In genomic region chr2:24472677-24473076, GRCm38 (mm10) we compare ENCODE assay signal across 17 mouse cellular contexts. TPM values are rescaled to one million over a fixed set of nuclear protein-coding genes. Genes with fewer than 3 reads are reported as not detected.
DNase-seq lines count a peak whose midpoint lies in the region; ATAC-seq and TF ChIP-seq lines count a peak whose summit lies in the region.
"Had no signal": no experiment of that assay in that cellular context is flagged by ENCODE, and none has a peak within 500 bp of the region (broad histone marks: within the 10 kb centered on the region; RNA-seq: fewer than 3 reads in every experiment).

No protein-coding gene starts in this region.

- H3K27me3 ChIP-seq in forebrain, postnatal 0 days (ENCODE audit: insufficient read depth, low read length): peaks cover 66% of the 10 kb centered on the region
- peaks cover 60% of the 10 kb centered on the region for H3K27me3 ChIP-seq in forebrain, embryonic 16.5 days (replicated peaks; ENCODE audit: control insufficient read depth, insufficient read depth, low read length)
- H3K27me3 ChIP-seq in hindbrain, embryonic 16.5 days (replicated peaks; ENCODE audit: control insufficient read depth, insufficient read depth, low read length): peaks cover 29% of the 10 kb centered on the region
- peaks cover 58% of the 10 kb centered on the region for H3K27me3 ChIP-seq in neural tube, embryonic 11.5 days (ENCODE audit: control insufficient read depth, insufficient read depth, low read length)
- H3K27me3 ChIP-seq in liver, embryonic 11.5 days (replicated peaks; ENCODE audit: control insufficient read depth, insufficient read depth, low read length): peaks cover 69% of the 10 kb centered on the region

- H3K4me2 ChIP-seq in forebrain, postnatal 0 days (ENCODE audit: low read depth): no peak overlapping the region
- no peak overlapping the region for H3K4me2 ChIP-seq in forebrain, embryonic 16.5 days (ENCODE audit: low read length)
- peak overlapping the region; percentile 15; the same call in 1 of the 2 replicates for H3K4me2 ChIP-seq in hindbrain, embryonic 16.5 days (ENCODE audit: low read length)
- 0 out of 2 replicates have a peak overlapping the region, but pooled peaks have one; percentile 17 for H3K4me2 ChIP-seq in neural tube, embryonic 11.5 days (ENCODE audit: low read depth)
- no peak overlapping the region for H3K4me2 ChIP-seq in liver, embryonic 11.5 days
- H3K4me2 ChIP-seq: embryonic facial prominence, embryonic 13.5 days; heart, embryonic 13.5 days; limb, embryonic 15.5 days; stomach, embryonic 15.5 days had no signal

- H3K9me3 ChIP-seq in forebrain, postnatal 0 days (ENCODE audit: low read length): no peaks in the 10 kb centered on the region
- no peaks in the 10 kb centered on the region for H3K9me3 ChIP-seq in forebrain, embryonic 16.5 days (ENCODE audit: control insufficient read depth, low read length)
- no peaks in the 10 kb centered on the region for H3K9me3 ChIP-seq in hindbrain, embryonic 16.5 days (ENCODE audit: control insufficient read depth, low read length)
- no peaks in the 10 kb centered on the region for H3K9me3 ChIP-seq in neural tube, embryonic 11.5 days (ENCODE audit: control insufficient read depth, low read length)
- H3K9me3 ChIP-seq in liver, embryonic 11.5 days (ENCODE audit: control insufficient read depth, low read length): no peaks in the 10 kb centered on the region
- H3K9me3 ChIP-seq: embryonic facial prominence, embryonic 13.5 days; heart, embryonic 13.5 days; limb, embryonic 15.5 days; stomach, embryonic 15.5 days had no signal

- no peaks in the 10 kb centered on the region for H3K4me1 ChIP-seq in forebrain, postnatal 0 days (ENCODE audit: insufficient read depth)
- peaks cover 9% of the 10 kb centered on the region for H3K4me1 ChIP-seq in forebrain, embryonic 16.5 days (replicated peaks; ENCODE audit: control insufficient read depth, insufficient read depth, low read length)
- peaks cover 9% of the 10 kb centered on the region for H3K4me1 ChIP-seq in hindbrain, embryonic 16.5 days (ENCODE audit: control insufficient read depth, insufficient read depth, low read depth, low read length)
- no peaks in the 10 kb centered on the region for H3K4me1 ChIP-seq in neural tube, embryonic 11.5 days (ENCODE audit: control insufficient read depth, insufficient read depth, low read length)
- H3K4me1 ChIP-seq in liver, embryonic 11.5 days (replicated peaks; ENCODE audit: control insufficient read depth, insufficient read depth, low read length): no peaks in the 10 kb centered on the region

- WGBS in forebrain, postnatal 0 days: 3% methylated on average over 11 of the region's 11 CpGs
- WGBS in forebrain, embryonic 16.5 days: 1% methylated on average over 11 of the region's 11 CpGs
- WGBS in hindbrain, embryonic 16.5 days: 8% methylated on average over 11 of the region's 11 CpGs
- 2% methylated on average over 11 of the region's 11 CpGs for WGBS in neural tube, embryonic 11.5 days
- 4% methylated on average over 11 of the region's 11 CpGs for WGBS in liver, embryonic 11.5 days

- H3K4me3 ChIP-seq in forebrain, postnatal 0 days (ENCODE audit: low read depth, low read length): no peak overlapping the region
- H3K4me3 ChIP-seq in forebrain, embryonic 16.5 days (replicated peaks; ENCODE audit: low read length): no peak overlapping the region
- peak overlapping the region; percentile 45 for H3K4me3 ChIP-seq in hindbrain, embryonic 16.5 days (ENCODE audit: low read length)
- peak overlapping the region; percentile 16; the same call in 1 of the 2 replicates for H3K4me3 ChIP-seq in neural tube, embryonic 11.5 days (ENCODE audit: low read depth, low read length)
- H3K4me3 ChIP-seq in liver, embryonic 11.5 days (ENCODE audit: low read depth, low read length): no peak overlapping the region
- H3K4me3 ChIP-seq: embryonic facial prominence, embryonic 13.5 days; heart, embryonic 13.5 days; limb, embryonic 15.5 days; stomach, embryonic 15.5 days had no signal

- no peaks in the 10 kb centered on the region for H3K36me3 ChIP-seq in forebrain, postnatal 0 days (ENCODE audit: insufficient read depth)
- H3K36me3 ChIP-seq in forebrain, embryonic 16.5 days (ENCODE audit: control insufficient read depth, insufficient read depth): no peaks in the 10 kb centered on the region
- H3K36me3 ChIP-seq in hindbrain, embryonic 16.5 days (ENCODE audit: control insufficient read depth, insufficient read depth, low read length): no peaks in the 10 kb centered on the region
- no peaks in the 10 kb centered on the region for H3K36me3 ChIP-seq in neural tube, embryonic 11.5 days (ENCODE audit: control insufficient read depth, insufficient read depth, low read length)
- H3K36me3 ChIP-seq in liver, embryonic 11.5 days (ENCODE audit: control insufficient read depth, insufficient read depth, low read length): no peaks in the 10 kb centered on the region
- H3K36me3 ChIP-seq: embryonic facial prominence, embryonic 13.5 days; heart, embryonic 13.5 days; limb, embryonic 15.5 days; stomach, embryonic 15.5 days had no signal

- no peak overlapping the region for H3K27ac ChIP-seq in forebrain, postnatal 0 days (ENCODE audit: low read depth, low read length)
- H3K27ac ChIP-seq in forebrain, embryonic 16.5 days (ENCODE audit: low read length): no peak overlapping the region
- no peak overlapping the region for H3K27ac ChIP-seq in hindbrain, embryonic 16.5 days (ENCODE audit: low read depth, low read length)
- H3K27ac ChIP-seq in neural tube, embryonic 11.5 days (ENCODE audit: low read depth, low read length): no peak overlapping the region
- H3K27ac ChIP-seq in liver, embryonic 11.5 days (ENCODE audit: low read depth, low read length): no peak overlapping the region
- H3K27ac ChIP-seq: embryonic facial prominence, embryonic 13.5 days; heart, embryonic 13.5 days; limb, embryonic 15.5 days; stomach, embryonic 15.5 days had no signal

- peak; percentile 32 for DNase-seq in forebrain, postnatal 0 days
- DNase-seq in embryo, embryonic 10 days (ENCODE audit: low spot score): peak; percentile 48
- peak; percentile 56 for DNase-seq in neural tube, embryonic 11.5 days (ENCODE audit: low spot score)
- no peak for DNase-seq in liver, embryonic 11.5 days (ENCODE audit: low spot score)
- no peak for DNase-seq in cerebellum, adult 11-12 months
- DNase-seq: adrenal gland, adult 2 months; cerebellum, adult 11 months; layer of hippocampus, postnatal 36 days; lung, postnatal 10 days had no signal

- TF ChIP-seq CTCF in forebrain, postnatal 0 days (IDR thresholded peaks at IDR 0.05; ENCODE audit: low read depth): no peak

- no peak for ATAC-seq in forebrain, postnatal 0 days
- ATAC-seq in forebrain, embryonic 16.5 days: no peak
- ATAC-seq in hindbrain, embryonic 16.5 days: no peak
- ATAC-seq in neural tube, embryonic 11.5 days (ENCODE audit: insufficient read depth, low FRiP score, low TSS enrichment): no peak
- ATAC-seq in liver, embryonic 11.5 days (replicated peaks; ENCODE audit: low FRiP score): no peak
- ATAC-seq in erythroid progenitor cell, adult 5-6 weeks (replicated peaks; ENCODE audit: low FRiP score, poor library complexity, severe bottlenecking): no peak
- ATAC-seq: intestine, embryonic 16.5 days had no signal

- no peak overlapping the region for H3K9ac ChIP-seq in forebrain, postnatal 0 days
- H3K9ac ChIP-seq in forebrain, embryonic 16.5 days (replicated peaks; ENCODE audit: low read depth, low read length): no peak overlapping the region
- H3K9ac ChIP-seq in hindbrain, embryonic 16.5 days (ENCODE audit: low read depth, low read length): no peak overlapping the region
- H3K9ac ChIP-seq in neural tube, embryonic 11.5 days (ENCODE audit: low read length): no peak overlapping the region
- H3K9ac ChIP-seq in liver, embryonic 11.5 days (ENCODE audit: low read depth, low read length): no peak overlapping the region
- H3K9ac ChIP-seq: embryonic facial prominence, embryonic 13.5 days; heart, embryonic 13.5 days; limb, embryonic 15.5 days; stomach, embryonic 15.5 days had no signal

RNA-seq across cellular contexts. Expression of gene Pax8, which starts 2.7 kb away (rescaled TPM):
- not detected in 2 replicates for total RNA-seq in forebrain, postnatal 0 days (2014; rRNA removed)
- polyA plus RNA-seq in forebrain, postnatal 0 days (2015; fragmentation: Nextera tagmentation; extraction: Ambion mirVana): 0.18 and 0.19 TPM in 2 replicates
- polyA plus RNA-seq in forebrain, embryonic 16.5 days (2015; fragmentation: Nextera tagmentation; extraction: Ambion mirVana): 0.57 and 0.82 TPM in 2 replicates
- polyA plus RNA-seq in hindbrain, embryonic 16.5 days (2015; fragmentation: Nextera tagmentation; extraction: Ambion mirVana): 21.2 and 24.0 TPM in 2 replicates
- polyA plus RNA-seq in neural tube, embryonic 11.5 days (2014; fragmentation: Nextera tagmentation; extraction: Ambion mirVana): 25.8 and 26.1 TPM in 2 replicates
- 0.44 and 0.62 TPM in 2 replicates for polyA plus RNA-seq in liver, embryonic 11.5 days (2014; fragmentation: Nextera tagmentation; extraction: Ambion mirVana)
- not detected in 2 replicates for total RNA-seq in erythroid progenitor cell, adult 5-6 weeks (2015; ENCODE audit: low replicate concordance)
- total RNA-seq in erythroid progenitor cell, adult 5-6 weeks (2017; ENCODE audit: low replicate concordance): not detected in 2 replicates
- total RNA-seq: adrenal gland, adult 2 months; layer of hippocampus, postnatal 36 days had no signal
- polyA plus RNA-seq: adrenal gland, adult 2 months had no signal

Comparison
In these comparisons a context has a peak if more than half of its experiments do, and no peak if none do; other contexts are left out.
1. DNase-seq: peak in forebrain, postnatal 0 days (single experiment), embryo, embryonic 10 days (single experiment) and neural tube, embryonic 11.5 days (single experiment); none in liver, embryonic 11.5 days (single experiment) and cerebellum, adult 11-12 months (single experiment).
2. H3K4me2 ChIP-seq: peak in hindbrain, embryonic 16.5 days (single experiment) and neural tube, embryonic 11.5 days (single experiment); none in forebrain, postnatal 0 days (single experiment), forebrain, embryonic 16.5 days (single experiment) and liver, embryonic 11.5 days (single experiment).
3. H3K4me3 ChIP-seq: peak in hindbrain, embryonic 16.5 days (single experiment) and neural tube, embryonic 11.5 days (single experiment); none in forebrain, postnatal 0 days (single experiment), forebrain, embryonic 16.5 days (single experiment) and liver, embryonic 11.5 days (single experiment).
4. RNA of gene Pax8, which starts 2.7 kb away (polyA plus RNA-seq): 25.8 to 26.1 TPM in neural tube, embryonic 11.5 days and 21.2 to 24.0 TPM in hindbrain, embryonic 16.5 days; 0.44 to 0.62 TPM in liver, embryonic 11.5 days, 0.57 to 0.82 TPM in forebrain, embryonic 16.5 days and 0.18 to 0.19 TPM in forebrain, postnatal 0 days; every median in the first group is over 10 times any median in the second.